Mouse (Mus musculus) ES-Bruce4 (cell line): ENCODE measurements around the gene Pnldc1. TPM values are rescaled to one million over a fixed set of nuclear protein-coding genes. Genes with fewer than 3 reads are reported as not detected.

ENCODE experiments used
- H3K27ac ChIP-seq: 2 replicates; pipeline ENCODE4 v1.5.1; 2012; ENCODE audit warnings: low read length, inconsistent platforms; ENCODE audit not compliant: insufficient read depth
- H3K27me3 ChIP-seq: 2 replicates; pipeline ENCODE4 v1.6.1; 2012; ENCODE audit warnings: mild to moderate bottlenecking, low read length, inconsistent platforms; ENCODE audit not compliant: control insufficient read depth, poor library complexity, insufficient read depth, severe bottlenecking
- H3K36me3 ChIP-seq: 2 replicates; pipeline ENCODE4 v1.6.1; 2012; ENCODE audit warnings: inconsistent platforms, mild to moderate bottlenecking, low read length, moderate library complexity; ENCODE audit not compliant: control insufficient read depth, poor library complexity, insufficient read depth, severe bottlenecking
- H3K4me1 ChIP-seq: one replicate; pipeline ENCODE4 v1.8.1; 2011; ENCODE audit warnings: low read length; ENCODE audit not compliant: control insufficient read depth, insufficient read depth
- H3K4me3 ChIP-seq: 2 replicates; pipeline ENCODE4 v1.5.1; 2011; ENCODE audit warnings: low read depth, mild to moderate bottlenecking, low read length
- H3K9ac ChIP-seq: 2 replicates; pipeline ENCODE4 v1.6.1; 2012; ENCODE audit warnings: low read depth, mild to moderate bottlenecking, inconsistent platforms; ENCODE audit not compliant: poor library complexity, severe bottlenecking
- H3K9me3 ChIP-seq: replicated peaks from 2 replicates; pipeline ENCODE4 v1.6.1; 2012; ENCODE audit warnings: mild to moderate bottlenecking, low read length, inconsistent platforms; ENCODE audit not compliant: control insufficient read depth, poor library complexity, insufficient read depth, severe bottlenecking
- CTCF ChIP-seq: IDR thresholded peaks from one replicate; pipeline ENCODE4 v1.8.1; 2011; ENCODE audit warnings: low read depth, low read length
- EP300 ChIP-seq: IDR thresholded peaks from 2 replicates; pipeline ENCODE4 v1.6.1; 2011; ENCODE audit warnings: low read depth, low read length; ENCODE audit not compliant: insufficient read depth
- POLR2A ChIP-seq: IDR thresholded peaks from one replicate; pipeline ENCODE4 v1.8.1; 2011; ENCODE audit warnings: low read length; ENCODE audit not compliant: insufficient read depth
- polyA plus RNA-seq: library from polyadenylated mRNA; stranded (reverse); fragments of >200 nt; gene quantifications from 2 replicates; pipeline ENCODE4 v1.2.4, GENCODE M21; 2011; ENCODE audit warnings: low read depth; ENCODE audit not compliant: missing spikeins, insufficient read depth, insufficient read length

Pnldc1 gene
- polyA plus RNA-seq, 1 experiment = 31.8 TPM

GRCm38 (mm10) chr17:12858072-12858471, 52.0 kb downstream of the Pnldc1 start:
- Histone ChIP-seq H3K9me3 (no peaks in the 10 kb centered on the region), H3K4me3 (no peak overlapping the region), H3K27me3 (no peaks in the 10 kb centered on the region), H3K27ac (no peak overlapping the region), H3K4me1 (no peaks in the 10 kb centered on the region), H3K36me3 (no peaks in the 10 kb centered on the region), H3K9ac (no peak overlapping the region)
- TF ChIP-seq EP300 (no peak), POLR2A (no peak), CTCF (no peak)

DNA sequence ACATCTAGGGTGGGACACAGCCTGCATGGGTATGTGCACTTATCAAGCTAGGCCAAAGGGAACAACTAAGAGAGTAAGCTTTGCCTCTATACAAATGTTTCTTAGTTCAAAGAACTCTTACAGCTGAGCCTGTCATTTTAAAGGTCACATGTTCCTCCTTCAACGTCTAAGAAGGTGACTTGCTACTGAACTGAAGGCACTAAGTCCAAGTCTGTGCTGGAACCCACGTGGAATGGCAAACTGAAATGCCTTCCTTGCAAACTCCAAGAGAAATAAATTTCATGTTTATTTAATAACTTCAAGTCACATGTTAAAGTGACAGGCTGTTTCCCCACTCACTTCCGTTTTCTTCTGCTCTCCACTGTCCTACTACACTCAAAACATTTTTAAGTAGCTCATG, 52.6 kb downstream of the Pnldc1 start:
- TF ChIP-seq EP300 (no peak), CTCF (no peak), POLR2A (no peak)
- Histone ChIP-seq H3K36me3 (no peaks in the 10 kb centered on the region), H3K9me3 (no peaks in the 10 kb centered on the region), H3K4me3 (no peak overlapping the region), H3K27me3 (no peaks in the 10 kb centered on the region), H3K4me1 (peaks cover 2% of the 10 kb centered on the region), H3K9ac (no peak overlapping the region), H3K27ac (no peak overlapping the region)

DNA sequence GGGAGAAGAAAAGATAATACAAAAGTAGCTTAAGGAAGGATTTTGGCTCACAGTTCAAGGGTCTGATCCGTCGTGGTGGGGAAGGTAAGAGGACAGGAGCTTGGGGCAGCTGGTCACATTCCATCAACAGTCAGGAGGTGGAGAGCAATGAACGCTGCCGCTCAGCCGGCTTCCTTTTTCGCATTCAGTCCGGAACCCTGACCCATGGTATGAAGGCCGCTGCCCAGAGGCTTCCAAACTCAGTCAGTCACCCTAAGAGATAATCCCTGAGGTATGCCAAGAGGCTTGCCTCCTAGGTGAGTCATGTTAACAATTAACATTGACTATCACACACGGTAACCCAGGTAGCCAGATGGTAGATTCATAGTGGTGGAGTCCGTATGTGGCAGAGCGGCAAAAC, 55.6 kb downstream of the Pnldc1 start:
- Histone ChIP-seq H3K4me1 (peaks cover 2% of the 10 kb centered on the region), H3K36me3 (no peaks in the 10 kb centered on the region), H3K4me3 (no peak overlapping the region), H3K9ac (no peak overlapping the region), H3K9me3 (no peaks in the 10 kb centered on the region), H3K27ac (no peak overlapping the region), H3K27me3 (no peaks in the 10 kb centered on the region)
- TF ChIP-seq EP300 (no peak), POLR2A (no peak), CTCF (no peak)

DNA sequence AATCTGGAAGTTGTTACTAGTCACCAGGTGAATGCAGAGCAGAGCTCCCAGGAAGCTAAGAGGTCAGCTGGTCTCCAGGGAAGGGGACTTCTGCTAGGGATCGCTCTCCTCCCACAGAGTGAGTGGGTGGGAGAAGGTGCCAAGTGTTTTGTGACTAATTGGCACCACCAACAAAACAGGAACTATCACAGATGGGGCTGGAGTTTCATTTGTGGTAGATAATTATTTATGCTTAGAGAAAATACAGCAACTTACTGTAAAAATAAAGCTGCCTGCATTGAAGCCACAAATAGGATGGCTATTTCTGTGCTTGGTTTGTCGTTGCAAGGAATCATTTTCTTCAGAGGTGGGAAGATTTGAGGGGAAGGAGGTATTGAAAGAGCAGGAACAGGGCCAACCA, 56.2 kb downstream of the Pnldc1 start:
- Histone ChIP-seq H3K4me1 (peaks cover 2% of the 10 kb centered on the region), H3K36me3 (no peaks in the 10 kb centered on the region), H3K27me3 (no peaks in the 10 kb centered on the region), H3K27ac (no peak overlapping the region), H3K9me3 (no peaks in the 10 kb centered on the region), H3K9ac (no peak overlapping the region), H3K4me3 (no peak overlapping the region)
- no peak for TF ChIP-seq CTCF

DNA sequence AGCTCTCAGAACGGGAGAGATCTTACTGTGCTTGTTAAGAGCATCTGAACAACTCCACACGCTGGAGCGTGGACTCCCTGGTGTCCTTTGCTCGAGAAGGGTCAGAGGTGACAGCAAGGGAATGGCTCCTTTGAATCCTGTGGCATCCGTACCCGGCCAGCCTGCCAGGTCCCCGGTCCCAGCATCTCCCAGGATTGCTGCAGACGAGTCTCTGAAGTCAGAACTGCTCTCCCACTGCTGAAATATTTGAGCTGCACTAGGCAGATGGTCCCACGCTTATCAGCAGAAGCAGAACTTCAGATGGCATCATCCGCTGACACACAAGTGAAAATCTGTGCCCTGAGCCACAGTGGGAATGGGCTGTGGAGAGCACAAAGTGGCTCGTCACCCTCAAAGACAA, 58.3 kb downstream of the Pnldc1 start:
- TF ChIP-seq CTCF (no peak), EP300 (no peak), POLR2A (no peak)
- H3K27me3 ChIP-seq = no peaks in the 10 kb centered on the region
- no peak overlapping the region for H3K9ac ChIP-seq

DNA sequence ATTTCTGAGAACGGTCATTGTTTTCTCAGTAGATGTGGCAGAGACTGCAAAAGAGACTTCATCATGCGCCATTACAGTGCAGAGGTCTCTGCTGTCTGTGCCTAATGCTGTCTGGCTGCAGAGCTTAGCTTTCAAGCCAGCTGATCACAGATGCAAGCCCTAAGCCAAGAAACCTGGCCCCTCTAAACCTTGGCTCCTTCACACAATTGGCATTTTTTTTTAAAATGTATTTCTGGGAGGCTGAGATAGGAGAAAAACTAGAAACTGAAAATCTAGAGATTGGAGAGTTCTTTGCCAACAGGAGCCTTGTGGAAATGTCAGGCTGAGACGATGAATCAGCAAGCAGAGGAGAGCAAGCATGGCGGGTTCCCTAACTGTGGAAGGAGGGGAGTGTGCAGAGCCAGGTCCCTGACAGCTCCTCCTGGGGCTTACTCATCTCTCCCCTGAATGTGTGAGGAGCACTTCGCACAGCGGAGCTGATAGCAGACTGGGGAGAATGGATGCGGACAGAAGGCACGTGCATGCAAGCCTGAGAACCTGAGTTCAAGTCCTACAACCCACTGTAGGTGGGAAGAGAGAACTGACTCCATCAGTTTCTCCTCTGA, 60.1 kb downstream of the Pnldc1 start:
- TF ChIP-seq CTCF (no peak), POLR2A (no peak), EP300 (no peak)
- no peaks in the 10 kb centered on the region for H3K36me3 ChIP-seq
- no peaks in the 10 kb centered on the region for H3K27me3 ChIP-seq
- H3K27ac ChIP-seq = no peak overlapping the region
- H3K4me3 ChIP-seq = no peak overlapping the region
- H3K4me1 ChIP-seq = peaks cover 2% of the 10 kb centered on the region
- no peaks in the 10 kb centered on the region for H3K9me3 ChIP-seq
- H3K9ac ChIP-seq = no peak overlapping the region

More for the DNA sequence above, 58.3 kb downstream of the Pnldc1 start:
- Histone ChIP-seq H3K36me3 (no peaks in the 10 kb centered on the region), H3K4me3 (no peak overlapping the region), H3K4me1 (peaks cover 2% of the 10 kb centered on the region), H3K27ac (no peak overlapping the region), H3K9me3 (no peaks in the 10 kb centered on the region)
